Mouse (Mus musculus) C2C12 (cell line): ENCODE measurements at regions not wholly inside any gene's neighbourhood (a gene's known extent, or its start where the extent isn't known, plus 50 kb on each side); places are given as distances from the start of the nearest gene placed in this dataset.

Experiments
- CTCF ChIP-seq: IDR thresholded peaks from one replicate; pipeline ENCODE4 v1.5.1; 2011; ENCODE audit not compliant: control insufficient read depth, insufficient read depth, insufficient read length
- MYOG ChIP-seq: IDR thresholded peaks from one replicate; pipeline ENCODE4 v1.6.1; 2011; ENCODE audit not compliant: control insufficient read depth, insufficient read length; ENCODE audit errors: extremely low read depth
- USF1 ChIP-seq: IDR thresholded peaks from one replicate; pipeline ENCODE4 v1.6.1; 2011; ENCODE audit warnings: low read depth, mild to moderate bottlenecking, control low read depth, moderate library complexity

GRCm38 (mm10) chr3:131868219-131868964, 216.7 kb upstream of the Dkk2 start:
- TF ChIP-seq USF1 (no peak), CTCF (no peak), MYOG (no peak)
